Mouse (Mus musculus): Measurements from ENCODE around the gene Alk. TPM values are rescaled to one million over a fixed set of nuclear protein-coding genes. Genes with fewer than 3 reads are reported as not detected.
"Not testable (repeated sequence)": the region's sequence is repeated elsewhere in the genome, so short reads cannot be mapped to it uniquely, and the experiment has no call there.

Alk gene
- polyA plus RNA-seq, 1 experiment = not detected

GRCm38 (mm10) chr17:72505213-72505612, 99.2 kb downstream of the Alk start:
- no peak overlapping the region for H3K4me3 ChIP-seq (ENCODE audit: insufficient read depth, low read depth, low read length)
- no peaks in the 10 kb centered on the region for H3K4me1 ChIP-seq (ENCODE audit: control insufficient read depth, insufficient read depth, insufficient read length, low read length)
- H3K27ac ChIP-seq (replicated peaks; ENCODE audit: low read depth, low read length) = no peak overlapping the region

GRCm38 (mm10) chr17:72504581-72504980, 99.8 kb downstream of the Alk start:
- H3K4me3 ChIP-seq (ENCODE audit: insufficient read depth, low read depth, low read length) = no peak overlapping the region
- no peak overlapping the region for H3K27ac ChIP-seq (replicated peaks; ENCODE audit: low read depth, low read length)
- no peaks in the 10 kb centered on the region for H3K4me1 ChIP-seq (ENCODE audit: control insufficient read depth, insufficient read depth, insufficient read length, low read length)

- Histone ChIP-seq H3K4me3 (ENCODE audit: insufficient read depth, low read depth, low read length) (no peak overlapping the region), H3K4me1 (ENCODE audit: control insufficient read depth, insufficient read depth, insufficient read length, low read length) (no peaks in the 10 kb centered on the region), H3K27ac (replicated peaks; ENCODE audit: low read depth, low read length) (no peak overlapping the region)
Measured at GRCm38 (mm10) chr17:72495395-72495794, 109.0 kb downstream of the Alk start.

DNA sequence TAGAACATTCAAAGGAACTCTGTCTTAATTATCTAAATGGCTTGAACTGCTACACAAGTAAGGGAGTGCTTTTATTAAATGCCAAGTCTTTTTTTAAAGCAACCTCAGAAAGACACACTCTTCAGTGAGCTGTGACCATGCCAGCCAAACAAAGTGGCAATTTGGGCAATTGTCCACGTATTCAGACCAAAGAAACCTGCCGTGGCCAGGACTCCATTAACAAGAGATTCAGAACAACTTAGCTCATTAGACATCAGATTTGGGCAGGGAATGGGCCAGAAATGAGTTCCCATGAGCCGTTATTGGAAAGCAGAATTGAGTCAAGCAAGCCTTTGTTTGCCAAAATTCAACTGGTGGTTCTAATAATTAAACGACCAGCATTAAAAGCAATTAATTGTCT, 118.8 kb downstream of the Alk start:
- no peak overlapping the region for H3K4me3 ChIP-seq (ENCODE audit: insufficient read depth, low read depth, low read length)

GRCm38 (mm10) chr17:72479260-72479659, 125.2 kb downstream of the Alk start:
- not testable (repeated sequence) for H3K4me1 ChIP-seq (ENCODE audit: control insufficient read depth, insufficient read depth, insufficient read length, low read length); H3K27ac ChIP-seq (replicated peaks; ENCODE audit: low read depth, low read length); H3K4me3 ChIP-seq (ENCODE audit: insufficient read depth, low read depth, low read length)

More for the DNA sequence above, 118.8 kb downstream of the Alk start:
- H3K4me1 ChIP-seq (ENCODE audit: control insufficient read depth, insufficient read depth, insufficient read length, low read length) = no peaks in the 10 kb centered on the region
- no peak overlapping the region for H3K27ac ChIP-seq (replicated peaks; ENCODE audit: low read depth, low read length)

GRCm38 (mm10) chr17:72477889-72478405, 126.5 kb downstream of the Alk start:
- Histone ChIP-seq H3K4me3 (ENCODE audit: insufficient read depth, low read depth, low read length) (no peak overlapping the region), H3K4me1 (ENCODE audit: control insufficient read depth, insufficient read depth, insufficient read length, low read length) (no peaks in the 10 kb centered on the region), H3K27ac (replicated peaks; ENCODE audit: low read depth, low read length) (no peak overlapping the region)

DNA sequence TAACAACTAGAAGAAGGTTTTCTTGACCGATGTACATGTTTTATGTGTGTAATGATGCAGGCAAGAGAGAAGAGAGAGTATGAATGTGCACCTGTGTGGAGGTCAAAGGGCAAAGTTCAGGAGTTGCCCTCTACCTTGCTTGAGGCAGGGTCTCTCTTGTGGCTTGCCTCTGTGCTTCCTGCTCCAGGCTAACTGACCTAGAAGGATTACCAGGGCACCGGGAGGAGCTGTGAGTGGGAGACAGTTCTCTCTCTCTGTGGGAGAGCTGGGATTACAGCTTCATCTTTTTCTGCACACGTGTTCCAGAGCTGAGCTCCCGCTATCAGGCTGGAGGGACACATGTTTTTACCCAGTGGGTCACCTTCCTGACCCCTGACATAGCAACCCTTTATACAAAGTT, 127.5 kb downstream of the Alk start:
- no peak overlapping the region for H3K27ac ChIP-seq (replicated peaks; ENCODE audit: low read depth, low read length)
- no peak overlapping the region for H3K4me3 ChIP-seq (ENCODE audit: insufficient read depth, low read depth, low read length)
- no peaks in the 10 kb centered on the region for H3K4me1 ChIP-seq (ENCODE audit: control insufficient read depth, insufficient read depth, insufficient read length, low read length)

GRCm38 (mm10) chr17:72474166-72474565, 130.3 kb downstream of the Alk start:
- H3K4me3 ChIP-seq (ENCODE audit: insufficient read depth, low read depth, low read length) = no peak overlapping the region
- H3K4me1 ChIP-seq (ENCODE audit: control insufficient read depth, insufficient read depth, insufficient read length, low read length) = no peaks in the 10 kb centered on the region
- no peak overlapping the region for H3K27ac ChIP-seq (replicated peaks; ENCODE audit: low read depth, low read length)

- no peak overlapping the region for H3K4me3 ChIP-seq (ENCODE audit: insufficient read depth, low read depth, low read length)
- no peaks in the 10 kb centered on the region for H3K4me1 ChIP-seq (ENCODE audit: control insufficient read depth, insufficient read depth, insufficient read length, low read length)
- H3K27ac ChIP-seq (replicated peaks; ENCODE audit: low read depth, low read length) = no peak overlapping the region
Measured at GRCm38 (mm10) chr17:72448477-72448876, 155.9 kb downstream of the Alk start.

DNA sequence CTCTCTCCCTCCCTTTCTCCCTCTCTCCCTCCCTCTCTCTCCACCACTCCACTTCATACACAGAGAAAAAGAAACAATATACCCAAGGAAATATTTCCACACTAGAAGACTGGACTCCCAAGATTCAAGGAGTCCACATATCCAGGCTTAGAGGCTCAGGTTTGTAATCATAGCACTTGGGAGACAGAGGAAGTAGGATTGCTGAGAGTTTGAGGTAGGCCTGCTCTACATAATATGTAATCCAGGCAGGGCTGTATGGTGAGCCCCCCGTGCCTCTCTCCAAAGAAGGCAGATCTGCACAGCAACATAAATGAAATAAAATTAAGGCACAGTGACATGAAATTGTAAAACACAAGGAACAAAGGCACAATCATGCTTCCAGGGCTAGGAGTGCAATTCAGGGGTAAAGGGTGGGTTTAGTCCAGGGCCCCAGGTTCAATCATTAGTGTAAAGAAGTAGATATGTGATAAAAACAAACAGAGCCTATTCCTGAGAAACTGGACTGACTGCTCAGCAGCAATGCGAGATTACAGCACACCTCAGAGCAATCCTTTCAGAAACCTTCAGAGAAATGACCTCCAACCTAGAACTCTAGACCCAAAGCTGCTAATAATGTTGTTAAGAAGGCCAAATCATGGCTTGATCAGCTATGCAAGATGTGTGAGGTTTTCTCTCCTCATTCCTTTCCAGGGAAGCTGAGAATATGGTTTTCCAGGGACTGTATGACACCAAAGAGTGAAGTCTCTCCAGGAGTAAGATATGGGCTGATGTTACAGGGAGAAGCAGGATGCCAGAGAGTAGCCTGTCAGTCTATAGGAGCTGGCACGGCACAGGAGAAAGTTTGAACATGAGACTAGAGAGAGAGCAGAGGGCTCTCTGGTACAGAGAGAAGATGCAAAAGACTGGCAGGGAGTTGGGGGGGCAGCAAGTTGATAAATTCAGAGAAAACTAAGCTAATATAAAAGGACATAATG, 158.9 kb downstream of the Alk start:
- no peaks in the 10 kb centered on the region for H3K4me1 ChIP-seq (ENCODE audit: control insufficient read depth, insufficient read depth, insufficient read length, low read length)
- H3K27ac ChIP-seq (replicated peaks; ENCODE audit: low read depth, low read length) = no peak overlapping the region
- H3K4me3 ChIP-seq (ENCODE audit: insufficient read depth, low read depth, low read length) = no peak overlapping the region

GRCm38 (mm10) chr17:72417451-72417850, 187.0 kb downstream of the Alk start:
- H3K4me1 ChIP-seq (ENCODE audit: control insufficient read depth, insufficient read depth, insufficient read length, low read length) = no peaks in the 10 kb centered on the region
- no peak overlapping the region for H3K27ac ChIP-seq (replicated peaks; ENCODE audit: low read depth, low read length)
- H3K4me3 ChIP-seq (ENCODE audit: insufficient read depth, low read depth, low read length) = no peak overlapping the region

DNA sequence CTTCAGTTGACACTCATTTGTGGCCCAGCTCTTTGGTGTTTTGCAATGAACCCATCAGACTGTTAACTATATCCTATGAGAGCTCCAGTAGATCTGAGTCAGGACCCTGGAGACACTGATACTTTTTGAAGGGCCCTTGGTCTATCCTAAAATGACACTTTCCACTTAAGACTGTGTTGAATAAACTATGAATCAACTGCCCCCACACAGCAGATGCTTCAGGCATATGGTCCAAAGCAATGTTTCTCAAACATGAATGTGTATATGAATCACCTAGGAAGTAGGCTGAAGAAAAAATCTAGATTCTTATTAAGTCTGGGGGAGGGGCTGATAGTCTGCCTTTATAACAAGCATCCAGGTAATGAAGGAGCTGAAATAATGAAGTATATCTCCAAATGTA, 189.8 kb downstream of the Alk start:
- Histone ChIP-seq H3K27ac (replicated peaks; ENCODE audit: low read depth, low read length) (no peak overlapping the region), H3K4me3 (ENCODE audit: insufficient read depth, low read depth, low read length) (no peak overlapping the region), H3K4me1 (ENCODE audit: control insufficient read depth, insufficient read depth, insufficient read length, low read length) (no peaks in the 10 kb centered on the region)

DNA sequence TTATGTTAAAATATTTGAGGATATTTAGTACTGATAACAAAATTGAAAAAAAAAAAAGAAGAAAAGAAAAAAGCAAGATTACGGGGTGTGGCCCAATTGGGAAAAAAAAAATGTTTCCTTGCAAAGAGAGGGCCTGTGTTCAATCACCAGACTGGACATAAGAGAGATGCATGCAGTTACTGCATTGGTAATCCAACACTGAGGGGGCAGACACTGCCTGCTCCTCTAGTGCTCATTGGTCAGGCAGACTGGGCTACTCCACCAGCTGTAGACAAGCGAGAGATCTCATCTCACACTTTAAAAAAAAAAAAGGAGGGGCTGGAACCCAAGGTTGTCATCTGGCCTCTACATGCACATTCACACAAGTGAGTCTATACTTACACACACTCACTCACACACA, 199.6 kb downstream of the Alk start:
- Histone ChIP-seq H3K4me1 (ENCODE audit: control insufficient read depth, insufficient read depth, insufficient read length, low read length) (no peaks in the 10 kb centered on the region), H3K4me3 (ENCODE audit: insufficient read depth, low read depth, low read length) (no peak overlapping the region), H3K27ac (replicated peaks; ENCODE audit: low read depth, low read length) (no peak overlapping the region)

DNA sequence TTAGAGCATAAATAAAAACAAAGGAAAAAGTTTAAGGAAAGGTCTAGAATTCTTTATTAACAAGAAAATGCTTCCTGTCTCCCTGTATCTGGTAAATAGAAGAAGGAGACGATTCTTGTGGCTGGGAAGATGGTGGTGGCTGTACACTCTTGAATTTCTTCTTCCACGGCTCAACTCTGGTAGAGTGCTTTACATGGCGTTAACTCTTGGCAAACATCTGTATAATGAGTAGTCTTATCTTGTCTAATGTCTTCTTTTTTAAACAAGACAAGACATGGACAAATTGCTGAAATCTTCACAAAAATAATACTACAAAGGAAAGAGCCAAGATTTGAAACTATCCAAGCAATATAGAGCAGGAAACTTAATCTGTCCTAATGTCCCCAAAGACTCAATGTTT, 202.6 kb downstream of the Alk start:
- H3K4me3 ChIP-seq (ENCODE audit: insufficient read depth, low read depth, low read length) = no peak overlapping the region
- no peaks in the 10 kb centered on the region for H3K4me1 ChIP-seq (ENCODE audit: control insufficient read depth, insufficient read depth, insufficient read length, low read length)
- H3K27ac ChIP-seq (replicated peaks; ENCODE audit: low read depth, low read length) = no peak overlapping the region

DNA sequence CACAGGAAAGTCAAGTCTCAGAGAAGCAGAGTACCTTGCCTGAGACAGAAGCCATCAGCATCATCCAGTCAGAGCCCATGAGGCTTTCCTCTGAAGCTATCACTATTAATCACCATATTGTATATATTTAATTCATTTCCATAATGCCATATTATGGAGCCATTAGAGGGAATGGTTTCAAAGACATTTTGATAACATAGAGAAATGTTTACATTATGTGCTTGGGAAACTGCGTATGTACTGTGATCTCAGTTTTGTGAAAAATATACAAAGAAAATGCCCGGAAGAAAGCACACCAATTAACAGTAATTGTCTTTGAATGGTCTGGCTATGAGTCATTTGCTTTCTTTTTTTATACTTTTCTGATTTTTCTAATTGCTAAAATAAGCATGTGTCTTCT, 203.1 kb downstream of the Alk start:
- Histone ChIP-seq H3K4me3 (ENCODE audit: insufficient read depth, low read depth, low read length) (no peak overlapping the region), H3K27ac (replicated peaks; ENCODE audit: low read depth, low read length) (no peak overlapping the region), H3K4me1 (ENCODE audit: control insufficient read depth, insufficient read depth, insufficient read length, low read length) (no peaks in the 10 kb centered on the region)

Measured in brown adipose tissue, adult 24 weeks (tissue).